Mouse (Mus musculus): ENCODE data around the gene Nt5c2. TPM values are rescaled to one million over a fixed set of nuclear protein-coding genes. Genes with fewer than 3 reads are reported as not detected.

The Nt5c2 gene
- total RNA-seq, 2 experiments from 2014 or later = 17.0 to 23.6 TPM

DNA sequence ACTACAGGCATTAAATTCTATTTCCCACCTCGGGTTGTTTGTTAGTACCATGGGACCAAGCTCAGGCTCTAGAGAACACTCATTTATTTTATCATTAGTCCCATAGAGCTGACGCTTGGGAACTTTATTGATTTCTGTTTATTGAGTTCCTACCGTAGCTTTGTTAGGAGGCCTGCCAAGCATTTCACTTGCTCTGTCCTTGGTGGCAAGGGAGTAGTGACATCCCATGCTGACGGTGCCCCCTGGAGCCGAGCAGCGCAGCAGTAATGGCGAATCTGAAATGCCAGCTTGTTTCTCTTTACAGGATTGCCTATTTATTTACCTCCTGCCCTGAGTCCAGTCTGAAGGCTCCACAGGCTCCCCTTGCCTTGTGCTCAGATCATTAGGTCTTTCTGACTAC is 168.9 kb downstream of the Nt5c2 start:
- no peak for DNase-seq

DNA sequence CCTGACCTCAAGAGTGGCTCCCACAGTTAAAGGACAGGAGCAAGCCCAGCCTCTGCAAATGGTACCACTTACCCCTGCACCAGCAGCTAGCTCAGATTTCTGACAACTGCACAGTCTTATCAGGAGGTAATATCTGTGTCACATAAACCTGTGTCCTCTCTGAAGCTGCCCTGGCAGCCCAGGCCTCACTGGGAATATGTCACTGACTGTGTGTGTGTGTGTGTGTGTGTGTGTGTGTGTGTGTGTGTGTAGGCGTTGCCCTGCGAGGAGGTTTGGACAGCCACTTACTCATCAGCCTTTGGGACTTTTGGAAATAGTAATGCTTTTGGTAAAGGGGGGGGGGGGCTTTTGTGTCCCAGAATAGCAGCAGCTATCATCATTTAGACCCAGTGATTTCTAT is 171.9 kb downstream of the Nt5c2 start:
- DNase-seq = no peak

DNA sequence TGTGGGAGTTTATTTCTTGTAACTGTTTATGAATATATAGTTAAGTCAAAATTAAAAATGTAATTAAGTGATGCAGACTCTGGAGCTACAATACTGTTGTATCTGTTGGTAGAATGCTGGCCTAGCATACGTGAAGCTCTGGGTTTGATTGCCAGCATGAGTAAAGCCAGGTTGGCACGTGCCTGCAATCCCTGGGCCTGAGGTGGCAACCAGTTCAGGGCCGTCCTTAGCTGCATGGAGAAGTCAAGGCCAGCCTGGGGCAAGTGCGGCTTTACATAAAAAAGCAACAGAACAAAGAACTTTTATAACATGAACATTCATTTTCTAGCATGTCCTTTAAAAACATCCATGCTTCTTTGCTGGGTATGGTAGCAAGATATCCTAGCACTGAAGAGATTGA is 173.9 kb downstream of the Nt5c2 start:
- no peak for DNase-seq

DNA sequence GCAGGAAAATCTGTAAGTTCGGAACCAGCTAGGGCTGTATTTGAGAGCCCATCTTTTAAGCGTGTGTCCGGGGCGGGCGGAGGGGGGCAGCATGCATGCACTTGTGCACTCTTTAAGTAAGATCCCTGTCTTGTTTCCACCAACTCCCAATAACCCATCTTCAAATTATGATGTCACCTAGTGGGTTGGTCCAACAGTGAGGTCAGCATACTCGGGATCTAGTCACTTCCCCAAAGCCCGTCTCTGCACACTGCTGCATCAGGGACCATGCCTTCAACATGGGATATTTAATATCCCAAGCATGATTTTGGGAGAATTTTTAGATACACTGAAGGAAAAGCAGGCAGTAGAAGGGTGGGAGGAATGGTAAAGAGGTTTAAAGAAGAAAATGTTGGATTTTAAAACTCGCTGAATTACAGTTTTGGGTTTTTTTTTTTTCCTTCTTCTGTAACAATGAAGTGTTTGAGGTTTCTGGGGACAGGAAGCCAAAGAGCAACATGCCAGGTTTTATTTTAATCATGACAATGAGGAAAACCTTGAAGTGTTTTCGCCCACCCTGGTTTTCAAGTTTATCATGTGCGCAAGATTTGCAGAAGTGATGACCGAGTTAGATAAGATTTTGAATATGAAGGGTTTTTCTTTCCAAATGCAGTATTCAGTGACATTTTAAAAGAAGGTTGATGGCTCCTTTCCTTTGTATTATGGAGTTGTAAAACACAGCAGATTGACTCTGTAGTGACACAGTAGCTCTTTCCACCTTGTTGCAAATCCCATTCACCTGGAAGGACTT is 177.5 kb downstream of the Nt5c2 start:
- no peak for DNase-seq

DNA sequence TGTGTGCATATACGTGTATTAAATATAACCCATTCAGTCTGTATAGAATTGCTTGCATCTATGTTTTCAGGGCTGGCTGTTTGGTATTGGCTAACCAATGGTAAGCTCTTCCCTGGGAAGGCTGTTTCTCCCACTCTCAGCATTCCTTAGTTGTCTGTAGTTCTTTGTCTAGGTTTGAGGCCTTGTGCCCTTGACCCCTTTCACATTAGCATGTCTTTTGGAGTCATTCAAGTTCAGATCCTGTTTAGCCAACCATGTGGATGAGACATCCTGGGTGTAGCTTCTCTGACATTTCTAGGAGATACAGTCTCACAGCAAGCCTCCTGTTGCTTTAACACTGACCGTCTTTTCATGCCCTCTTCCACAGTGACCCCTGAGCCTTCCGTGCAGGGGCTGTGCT is 178.9 kb downstream of the Nt5c2 start:
- no peak for DNase-seq

DNA sequence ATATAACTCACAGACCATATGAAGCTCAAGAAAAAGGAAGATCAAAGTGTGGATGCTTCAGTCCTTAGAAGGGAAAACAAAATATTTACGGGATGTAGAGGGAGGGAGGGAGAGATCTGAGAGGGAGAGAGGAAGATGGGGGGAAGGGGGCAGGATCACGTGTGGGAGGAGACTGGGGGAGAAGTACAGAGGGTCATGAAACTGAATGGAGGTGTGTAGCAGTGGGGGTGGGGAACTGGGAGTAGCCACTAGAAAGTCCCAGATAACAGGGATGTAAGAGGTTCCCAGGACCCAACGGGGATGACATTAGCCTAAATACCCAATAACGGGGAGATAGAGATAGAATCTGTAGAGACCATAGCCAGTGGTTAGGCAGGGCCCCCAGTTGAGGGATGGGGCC is 179.6 kb downstream of the Nt5c2 start:
- DNase-seq = no peak

DNA sequence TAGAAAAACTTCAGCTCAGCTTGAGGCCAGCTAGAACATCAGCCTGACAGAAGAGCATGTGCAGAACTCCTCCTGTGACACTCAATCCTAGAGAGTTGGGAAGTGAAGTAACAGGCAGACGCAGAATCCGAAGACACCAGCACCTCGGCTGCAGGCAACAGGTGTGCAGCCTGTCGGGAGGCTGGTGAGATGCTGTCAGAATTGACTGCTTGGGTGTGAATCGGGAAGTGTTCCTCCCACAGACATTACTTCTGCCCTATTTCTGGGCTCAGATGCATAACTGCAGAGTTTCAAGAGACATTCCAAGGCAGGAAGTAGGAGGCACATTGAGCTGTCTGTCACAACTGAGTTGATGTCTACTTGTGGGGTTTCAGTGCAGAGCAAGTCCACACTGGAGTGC is 180.7 kb downstream of the Nt5c2 start:
- DNase-seq = no peak

Other genes starting within 250 kb of the Nt5c2 start
- gene Ina, start 455 bp downstream of the Nt5c2 start, total RNA-seq (2021) = not detected
- 1 to 10 TPM; 3.4 to 4.1 TPM for gene Pcgf6, start 35.8 kb upstream of the Nt5c2 start, total RNA-seq (2021)
- 1 to 10 TPM; 2.3 to 3.1 TPM for gene Taf5, start 52.6 kb upstream of the Nt5c2 start, total RNA-seq (2021)
- 1,000 to 10,000 TPM; 1,205 to 1,223 TPM for gene Usmg5, start 75.5 kb upstream of the Nt5c2 start, total RNA-seq (2021)
- gene Pdcd11, start 75.6 kb upstream of the Nt5c2 start, total RNA-seq (2021) = 1 to 10 TPM; 6.9 to 7.3 TPM
- gene Calhm2, start 123.1 kb upstream of the Nt5c2 start, total RNA-seq (2021) = 1 to 10 TPM; 1.9 to 2.2 TPM
- gene Calhm1, start 129.1 kb upstream of the Nt5c2 start, total RNA-seq (2021) = not detected
- gene Calhm3, start 142.6 kb upstream of the Nt5c2 start, total RNA-seq (2021) = not detected
- gene Neurl1a, start 163.7 kb upstream of the Nt5c2 start, total RNA-seq (2021) = 100 to 1,000 TPM in 1 of 2 experiments, 10 to 100 TPM in 1; 98.2 to 105 TPM

Measured in gastrocnemius, postnatal 25 days (tissue).